Mouse (Mus musculus): Measurements from ENCODE around the gene Mybph. TPM values are rescaled to one million over a fixed set of nuclear protein-coding genes. Genes with fewer than 3 reads are reported as not detected.

Mybph gene
- polyA plus RNA-seq, 1 experiment: 0.18 TPM

DNA sequence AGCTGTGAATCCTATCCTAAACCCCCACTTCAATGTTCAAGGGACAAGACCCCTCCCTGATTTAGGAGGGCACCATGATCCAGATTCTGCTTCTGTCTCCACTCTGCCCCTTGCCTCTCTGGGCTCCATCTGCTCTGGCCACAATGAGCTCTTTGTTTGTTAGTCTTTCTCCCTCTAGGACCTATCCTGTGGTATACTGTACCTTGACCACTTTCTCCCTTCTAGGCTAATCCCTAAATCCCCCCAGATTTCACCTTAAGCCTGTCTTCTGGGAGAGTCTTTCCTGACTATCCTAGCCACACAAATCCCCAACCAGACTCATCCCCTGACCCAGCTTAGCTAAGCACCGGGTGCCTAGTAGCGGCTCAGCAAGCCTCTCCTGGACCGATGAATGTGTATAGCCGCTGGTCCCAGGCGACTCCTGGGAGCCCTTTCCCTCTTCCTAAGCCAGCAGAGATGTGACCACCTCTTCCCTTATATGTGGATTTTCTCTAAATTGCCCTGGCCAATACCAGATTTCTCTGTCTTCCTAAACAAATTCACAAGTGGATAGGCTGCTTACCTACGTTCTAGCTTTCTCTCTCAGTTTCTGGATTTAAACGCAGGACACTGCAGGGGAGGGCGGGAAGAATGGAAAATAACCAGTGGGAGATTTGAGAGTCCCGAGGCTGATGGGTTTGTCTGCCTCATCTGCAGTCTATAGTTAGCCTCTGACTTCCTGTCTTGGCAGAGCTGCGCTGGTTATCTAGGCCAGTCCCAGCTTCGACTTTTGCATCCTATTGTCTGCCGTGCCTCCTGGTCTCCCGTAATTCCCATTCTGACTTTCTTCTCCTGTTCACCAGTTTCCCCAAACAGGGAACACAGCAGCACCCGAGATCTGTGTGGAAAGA, 25.6 kb upstream of the Mybph start:
- no peak overlapping the region for H3K4me3 ChIP-seq (replicated peaks; ENCODE audit: insufficient read depth, low read depth, low read length)
- DNase-seq: peak; percentile 75 to 89
- H3K27ac ChIP-seq (ENCODE audit: insufficient read depth, low read length): peak overlapping the region; percentile 31
- no peaks in the 10 kb centered on the region for H3K27me3 ChIP-seq (ENCODE audit: control insufficient read depth, insufficient read depth, low read length)
- peaks cover 15% of the 10 kb centered on the region; the same call in 1 of the 2 replicates for H3K4me1 ChIP-seq (ENCODE audit: control insufficient read depth, insufficient read depth, low read length)
- 25% methylated on average over 14 of the region's 14 CpGs for WGBS
- TF ChIP-seq CTCF (IDR thresholded peaks at IDR 0.05; ENCODE audit: borderline replicate concordance, insufficient read depth, low read depth, low read length) (no peak), POLR2A (IDR thresholded peaks at IDR 0.05; ENCODE audit: borderline replicate concordance, insufficient read depth, low read length) (no peak)

DNA sequence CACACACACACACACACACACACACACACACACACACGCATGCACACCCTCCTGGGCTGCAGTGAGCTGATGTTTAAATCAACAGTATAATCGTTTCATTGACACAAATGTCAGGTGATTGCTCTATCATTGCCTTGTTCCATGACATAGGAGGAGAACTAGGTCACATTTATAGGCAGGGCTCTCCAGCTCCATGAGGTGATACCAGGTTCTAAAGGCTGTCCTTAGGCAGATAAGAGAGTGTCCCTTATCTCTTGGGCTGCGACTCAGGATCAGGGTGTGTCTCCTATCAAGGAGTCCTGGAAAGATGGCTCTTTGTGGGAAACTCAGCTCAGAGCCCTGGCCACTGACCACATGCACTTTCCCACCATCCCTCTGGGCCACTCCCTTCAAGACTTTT, 24.7 kb upstream of the Mybph start:
- no peak overlapping the region for H3K4me3 ChIP-seq (replicated peaks; ENCODE audit: insufficient read depth, low read depth, low read length)
- H3K4me1 ChIP-seq (ENCODE audit: control insufficient read depth, insufficient read depth, low read length): peaks cover 15% of the 10 kb centered on the region; the same call in 1 of the 2 replicates
- peak overlapping the region; percentile 31; the same call in 1 of the 2 replicates for H3K27ac ChIP-seq (ENCODE audit: insufficient read depth, low read length)
- TF ChIP-seq CTCF (IDR thresholded peaks at IDR 0.05; ENCODE audit: borderline replicate concordance, insufficient read depth, low read depth, low read length) (no peak), POLR2A (IDR thresholded peaks at IDR 0.05; ENCODE audit: borderline replicate concordance, insufficient read depth, low read length) (no peak)
- 89% methylated on average over 3 of the region's 3 CpGs for WGBS
- DNase-seq: no peak
- no peaks in the 10 kb centered on the region for H3K27me3 ChIP-seq (ENCODE audit: control insufficient read depth, insufficient read depth, low read length)

DNA sequence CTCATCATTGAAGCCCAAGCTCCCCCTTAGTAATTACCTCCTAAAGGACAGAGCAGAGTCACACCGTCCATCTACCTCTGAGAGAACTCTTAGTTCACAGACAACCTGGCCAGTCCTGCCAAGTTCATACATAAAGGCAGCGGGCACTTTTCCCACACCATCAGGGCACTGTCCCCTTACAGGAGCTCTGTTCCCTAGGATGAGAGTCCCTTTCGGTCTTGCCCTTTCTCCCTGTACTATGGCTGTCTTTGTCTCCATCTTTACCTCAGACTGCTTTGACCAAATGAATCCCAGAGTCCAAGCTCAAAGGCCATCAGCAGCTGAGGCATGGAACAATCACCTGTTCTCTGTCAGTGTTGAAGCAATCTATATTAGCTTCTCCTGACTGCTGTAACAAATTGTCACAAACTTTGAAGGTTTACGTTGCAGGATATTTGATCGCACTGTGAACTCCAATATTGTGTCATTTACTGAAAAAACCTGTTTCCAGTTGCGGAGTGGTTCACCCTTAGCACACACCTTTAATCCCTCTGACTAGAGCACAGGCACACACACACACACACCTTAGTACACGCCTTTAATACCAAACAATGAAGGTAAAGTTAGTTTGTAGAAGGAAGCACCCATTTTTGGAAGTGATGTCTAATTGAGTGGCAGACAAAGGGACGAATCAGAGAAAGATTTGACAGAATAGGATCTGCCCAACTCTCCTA, 24.1 kb upstream of the Mybph start:
- Histone ChIP-seq H3K27me3 (ENCODE audit: control insufficient read depth, insufficient read depth, low read length) (no peaks in the 10 kb centered on the region), H3K4me3 (replicated peaks; ENCODE audit: insufficient read depth, low read depth, low read length) (no peak overlapping the region), H3K4me1 (ENCODE audit: control insufficient read depth, insufficient read depth, low read length) (peaks cover 15% of the 10 kb centered on the region; the same call in 1 of the 2 replicates), H3K27ac (ENCODE audit: insufficient read depth, low read length) (no peak overlapping the region)
- DNase-seq: no peak
- no peak for TF ChIP-seq POLR2A (IDR thresholded peaks at IDR 0.05; ENCODE audit: borderline replicate concordance, insufficient read depth, low read length)
- no peak for TF ChIP-seq CTCF (IDR thresholded peaks at IDR 0.05; ENCODE audit: borderline replicate concordance, insufficient read depth, low read depth, low read length)
- WGBS: 89% methylated on average over 8 of the region's 8 CpGs

DNA sequence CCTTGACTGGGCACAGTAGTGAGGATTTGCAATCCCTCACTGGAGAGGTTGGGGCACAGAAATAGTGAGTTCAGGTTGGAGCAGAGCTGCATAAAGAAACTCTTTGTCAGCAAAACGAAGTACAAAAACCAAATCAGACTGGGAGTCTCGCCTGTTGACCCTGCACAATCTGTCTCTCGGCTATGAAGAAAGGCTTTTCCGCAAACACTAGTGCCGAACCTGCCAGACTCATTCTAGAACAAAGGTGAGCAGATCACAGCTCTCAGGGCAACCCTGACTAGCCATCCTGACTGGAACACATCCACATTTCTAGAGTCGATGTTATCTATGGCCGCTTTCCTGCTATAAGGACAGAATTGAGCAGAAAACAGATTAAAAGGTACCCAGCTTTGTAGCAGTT, 20.2 kb upstream of the Mybph start:
- DNase-seq: no peak
- no peak overlapping the region for H3K4me3 ChIP-seq (replicated peaks; ENCODE audit: insufficient read depth, low read depth, low read length)
- WGBS: 73% methylated on average over 7 of the region's 7 CpGs
- H3K4me1 ChIP-seq (ENCODE audit: control insufficient read depth, insufficient read depth, low read length): peaks cover 7% of the 10 kb centered on the region; the same call in 1 of the 2 replicates
- no peak overlapping the region for H3K27ac ChIP-seq (ENCODE audit: insufficient read depth, low read length)
- no peaks in the 10 kb centered on the region for H3K27me3 ChIP-seq (ENCODE audit: control insufficient read depth, insufficient read depth, low read length)
- TF ChIP-seq POLR2A (IDR thresholded peaks at IDR 0.05; ENCODE audit: borderline replicate concordance, insufficient read depth, low read length) (no peak), CTCF (IDR thresholded peaks at IDR 0.05; ENCODE audit: borderline replicate concordance, insufficient read depth, low read depth, low read length) (no peak)

DNA sequence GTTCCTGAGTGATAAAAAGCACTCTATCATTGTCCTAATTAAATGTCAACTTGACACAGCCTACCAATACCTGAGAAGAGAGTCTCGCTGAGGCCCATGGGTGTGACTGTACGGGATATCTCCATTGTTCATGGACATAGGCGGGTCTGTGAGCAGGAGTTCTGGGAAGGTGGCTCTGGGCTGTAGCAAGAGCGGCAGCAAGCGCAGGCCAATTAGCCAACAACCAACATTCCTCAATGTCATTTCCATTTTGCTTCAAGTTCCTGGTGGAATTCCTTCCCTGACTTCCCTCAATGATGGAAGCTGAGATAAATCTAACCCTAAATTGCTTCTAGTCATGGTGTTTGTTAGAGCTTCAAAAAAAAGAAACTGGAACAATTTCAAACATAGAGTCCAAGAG, 15.3 kb upstream of the Mybph start:
- Histone ChIP-seq H3K27me3 (ENCODE audit: control insufficient read depth, insufficient read depth, low read length) (no peaks in the 10 kb centered on the region), H3K4me3 (replicated peaks; ENCODE audit: insufficient read depth, low read depth, low read length) (no peak overlapping the region), H3K4me1 (ENCODE audit: control insufficient read depth, insufficient read depth, low read length) (no peaks in the 10 kb centered on the region), H3K27ac (ENCODE audit: insufficient read depth, low read length) (no peak overlapping the region)
- TF ChIP-seq CTCF (IDR thresholded peaks at IDR 0.05; ENCODE audit: borderline replicate concordance, insufficient read depth, low read depth, low read length): no peak
- DNase-seq: no peak
- WGBS: 95% methylated on average over 5 of the region's 5 CpGs

DNA sequence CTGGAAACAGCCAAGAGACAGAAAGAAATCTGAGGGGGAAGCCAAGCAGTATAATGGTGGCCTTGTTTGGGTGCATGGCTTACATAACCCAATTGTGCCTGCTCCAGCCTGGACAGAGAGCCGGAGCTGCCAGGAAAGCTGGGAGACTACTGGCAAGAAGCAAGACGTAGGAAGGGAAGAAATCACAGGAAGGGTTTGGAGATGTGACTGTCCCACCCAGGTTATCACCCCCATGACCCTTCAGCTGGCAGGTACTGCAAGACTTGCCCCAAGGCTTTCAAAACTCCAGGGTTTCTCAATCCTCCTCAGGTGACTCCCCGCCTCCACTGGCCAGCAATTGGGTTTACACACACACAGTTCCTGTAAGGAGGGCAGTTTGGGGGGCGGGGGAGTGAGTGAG, 11.2 kb upstream of the Mybph start, which contains the start of gene Chil1:
Chil1 (plus strand) TSS at position 152 of the 400 bp plus-strand sequence.
- Histone ChIP-seq H3K27me3 (ENCODE audit: control insufficient read depth, insufficient read depth, low read length) (no peaks in the 10 kb centered on the region), H3K4me1 (ENCODE audit: control insufficient read depth, insufficient read depth, low read length) (no peaks in the 10 kb centered on the region), H3K4me3 (replicated peaks; ENCODE audit: insufficient read depth, low read depth, low read length) (no peak within 1 kb of the TSS), H3K27ac (ENCODE audit: insufficient read depth, low read length) (no peak within 1 kb of the TSS; the same call in 1 of the 2 replicates)
- WGBS: 60% methylated on average over 4 of the region's 4 CpGs
- DNase-seq: peak in 1 of 2 experiments; percentile 42
- TF ChIP-seq CTCF (IDR thresholded peaks at IDR 0.05; ENCODE audit: borderline replicate concordance, insufficient read depth, low read depth, low read length) (no peak), POLR2A (IDR thresholded peaks at IDR 0.05; ENCODE audit: borderline replicate concordance, insufficient read depth, low read length) (no peak)

DNA sequence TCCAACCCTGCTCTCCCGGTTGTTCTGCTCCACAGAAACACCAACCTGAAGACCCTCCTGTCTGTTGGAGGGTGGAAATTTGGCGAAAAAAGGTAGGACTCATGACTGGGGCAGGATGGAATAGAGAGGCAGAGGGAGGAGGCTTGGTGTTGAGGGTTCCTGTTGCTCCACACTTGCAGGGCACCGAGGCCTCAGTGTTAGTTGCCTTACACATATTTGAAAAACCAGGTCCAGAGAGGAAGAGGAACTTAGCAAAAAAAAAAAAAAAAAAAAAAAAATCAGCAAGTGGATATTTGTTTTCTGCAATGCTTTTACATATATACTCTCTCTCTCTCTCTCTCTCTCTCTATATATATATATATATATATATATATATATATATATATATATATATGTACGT, 9.2 kb upstream of the Mybph start:
- H3K27ac ChIP-seq (ENCODE audit: insufficient read depth, low read length): no peak overlapping the region
- DNase-seq: no peak
- H3K4me1 ChIP-seq (ENCODE audit: control insufficient read depth, insufficient read depth, low read length): peaks cover 8% of the 10 kb centered on the region
- WGBS: 90% methylated on average over 4 of the region's 4 CpGs
- TF ChIP-seq CTCF (IDR thresholded peaks at IDR 0.05; ENCODE audit: borderline replicate concordance, insufficient read depth, low read depth, low read length) (no peak), POLR2A (IDR thresholded peaks at IDR 0.05; ENCODE audit: borderline replicate concordance, insufficient read depth, low read length) (no peak)
- H3K4me3 ChIP-seq (replicated peaks; ENCODE audit: insufficient read depth, low read depth, low read length): no peak overlapping the region
- H3K27me3 ChIP-seq (ENCODE audit: control insufficient read depth, insufficient read depth, low read length): no peaks in the 10 kb centered on the region
